Mouse (Mus musculus) forebrain, embryonic 11.5 days (tissue): ENCODE results near the gene Msi2. TPM values are rescaled to one million over a fixed set of nuclear protein-coding genes. Genes with fewer than 3 reads are reported as not detected.
A peak's percentile ranks its signal among the peaks of the same experiment; 100 is the strongest.

ENCODE experiments used
- ATAC-seq: fragments of 200-750 bp; cut with Nextera tagmentation; replicated peaks from 2 replicates; pipeline ENCODE4 v1.8.0; 2017; ENCODE audit warnings: moderate TSS enrichment; ENCODE audit not compliant: low FRiP score
- DNase-seq: peaks from one replicate; pipeline ENCODE4 v3.0.0-alpha.2; 2017; ENCODE audit warnings: low spot score
- H3K27ac ChIP-seq: fragments of 300-500 bp; sonication (generic); 2 replicates; pipeline ENCODE4 v1.5.1; 2014; ENCODE audit warnings: low read depth, low read length
- H3K27me3 ChIP-seq: fragments of 300-500 bp; sonication (generic); 2 replicates; pipeline ENCODE4 v1.6.1; 2014; ENCODE audit warnings: mild to moderate bottlenecking, low read length, mixed read lengths; ENCODE audit not compliant: control insufficient read depth, insufficient read depth
- H3K36me3 ChIP-seq: fragments of 300-500 bp; sonication (generic); 2 replicates; pipeline ENCODE4 v1.6.1; 2014; ENCODE audit warnings: mild to moderate bottlenecking, low read length, moderate library complexity, mixed read lengths; ENCODE audit not compliant: control insufficient read depth, insufficient read depth
- H3K4me1 ChIP-seq: fragments of 300-500 bp; sonication (generic); replicated peaks from 2 replicates; pipeline ENCODE4 v1.6.1; 2014; ENCODE audit warnings: low read length, mixed read lengths; ENCODE audit not compliant: control insufficient read depth, insufficient read depth
- H3K4me2 ChIP-seq: fragments of 300-500 bp; sonication (generic); 2 replicates; pipeline ENCODE4 v1.6.1; 2014; ENCODE audit warnings: low read depth, mild to moderate bottlenecking, low read length, moderate library complexity, mixed read lengths; ENCODE audit not compliant: severe bottlenecking
- H3K4me3 ChIP-seq: fragments of 300-500 bp; sonication (generic); 2 replicates; pipeline ENCODE4 v1.5.1; 2014; ENCODE audit warnings: low read depth, low read length
- H3K9ac ChIP-seq: fragments of 300-500 bp; sonication (generic); 2 replicates; pipeline ENCODE4 v1.6.1; 2014; ENCODE audit warnings: low read length
- H3K9me3 ChIP-seq: fragments of 300-500 bp; sonication (generic); 2 replicates; pipeline ENCODE4 v1.6.1; 2016; ENCODE audit warnings: low read length, mixed read lengths; ENCODE audit not compliant: control insufficient read depth
- WGBS: fragments of 180-500 bp; shearing (Covaris S2); extraction: QIAGEN DNeasy Blood & Tissue Kit; methylation state at CpG from one replicate; pipeline ENCODE4 v1.1.7; 2014; 5-methylcytosine and 5-hydroxymethylcytosine counted together
- polyA plus RNA-seq: library from polyadenylated mRNA; unstranded; fragments of >200 nt; fragmentation: Nextera tagmentation; extraction: Ambion mirVana; gene quantifications from 2 replicates; pipeline ENCODE4 v1.2.1, GENCODE M21; 2014

The Msi2 gene
- polyA plus RNA-seq, 1 experiment from 2014 or later: 26.2 TPM

DNA sequence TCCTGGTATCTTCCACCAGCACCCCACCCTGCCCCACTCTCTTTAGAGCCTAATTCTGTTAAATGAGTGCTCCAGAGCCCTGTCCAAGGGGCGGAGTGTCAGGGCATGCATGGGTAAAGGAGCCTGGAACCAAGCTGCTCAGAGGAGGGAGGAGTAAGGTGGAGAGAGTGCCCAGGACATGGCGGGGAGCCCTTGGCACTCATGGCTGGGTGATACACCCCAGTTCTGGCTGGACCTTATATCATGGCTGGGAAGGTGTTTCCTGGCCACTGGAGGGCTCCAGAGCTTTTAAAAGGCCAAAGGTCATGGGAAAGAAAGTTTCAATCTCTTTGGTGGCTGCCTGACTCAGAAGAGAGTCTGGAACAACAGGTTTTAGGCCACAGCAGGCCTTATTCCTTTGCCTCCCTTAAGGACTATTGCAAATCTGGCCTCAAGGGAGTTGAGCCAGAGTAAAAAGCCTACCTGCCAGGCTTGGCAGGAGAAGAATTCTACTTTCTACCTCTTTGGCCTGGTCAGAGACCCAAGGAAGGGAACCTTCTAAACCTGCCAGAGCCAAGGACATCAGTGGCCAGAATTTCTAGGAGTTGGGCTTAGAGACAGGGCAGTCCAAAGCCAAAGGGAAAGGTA, 352.3 kb downstream of the Msi2 start:
- H3K4me3 ChIP-seq: no peak overlapping the region
- no peaks in the 10 kb centered on the region for H3K27me3 ChIP-seq
- WGBS: 86% methylated on average over 2 of the region's 2 CpGs
- H3K36me3 ChIP-seq: no peaks in the 10 kb centered on the region; the same call in 1 of the 2 replicates
- no peak overlapping the region for H3K27ac ChIP-seq
- H3K4me2 ChIP-seq: no peak overlapping the region
- no peak for ATAC-seq
- no peaks in the 10 kb centered on the region for H3K9me3 ChIP-seq
- H3K4me1 ChIP-seq: no peaks in the 10 kb centered on the region
- H3K9ac ChIP-seq: no peak overlapping the region
- no peak for DNase-seq

DNA sequence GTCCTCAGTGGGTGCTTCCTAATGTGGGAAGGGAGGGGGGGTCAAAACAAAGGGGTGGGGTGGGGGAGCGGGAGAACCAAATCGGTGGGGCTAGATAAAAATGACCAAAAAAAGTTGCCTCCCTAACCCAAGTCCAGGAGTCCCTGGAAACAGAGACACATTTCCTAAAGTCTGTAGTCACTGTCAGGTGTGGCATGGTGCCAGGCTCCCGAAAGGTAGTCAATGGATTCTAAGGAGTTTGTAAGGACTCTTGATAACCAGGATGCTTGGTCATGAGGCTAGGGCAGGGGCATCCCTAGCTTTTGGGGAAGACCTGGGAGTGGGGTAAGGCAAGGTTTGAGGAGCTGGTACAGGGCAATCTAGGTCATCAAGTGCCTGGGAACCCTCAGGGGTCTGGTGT, 354.1 kb downstream of the Msi2 start:
- DNase-seq (no peak), ATAC-seq (no peak)
- H3K4me3 ChIP-seq: no peak overlapping the region
- H3K4me2 ChIP-seq: no peak overlapping the region
- H3K4me1 ChIP-seq: no peaks in the 10 kb centered on the region
- H3K9ac ChIP-seq: no peak overlapping the region
- H3K9me3 ChIP-seq: no peaks in the 10 kb centered on the region
- H3K27me3 ChIP-seq: no peaks in the 10 kb centered on the region
- WGBS: 96% methylated on average over 3 of the region's 3 CpGs
- H3K27ac ChIP-seq: no peak overlapping the region
- H3K36me3 ChIP-seq: no peaks in the 10 kb centered on the region; the same call in 1 of the 2 replicates

DNA sequence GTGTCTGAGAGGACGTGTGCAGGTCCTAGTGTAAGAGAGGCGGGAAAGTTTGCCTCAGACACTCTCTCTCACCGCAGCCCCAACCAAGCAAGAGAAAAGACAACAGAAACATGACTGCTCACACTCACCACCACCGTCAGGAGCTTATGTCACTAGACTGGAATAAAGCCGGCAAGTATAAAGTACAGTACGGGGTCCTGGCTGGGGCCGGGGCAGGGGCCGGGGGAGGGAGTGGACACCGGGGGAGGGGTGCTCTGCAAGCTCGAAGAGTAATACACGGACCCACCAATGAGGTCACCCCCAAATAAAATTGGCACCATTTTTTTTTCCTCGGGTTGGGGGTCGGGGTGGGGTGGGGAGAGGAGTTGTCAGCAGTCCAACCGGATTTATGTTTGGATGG, 354.8 kb downstream of the Msi2 start:
- WGBS: 90% methylated on average over 14 of the region's 14 CpGs
- Histone ChIP-seq H3K9me3 (no peaks in the 10 kb centered on the region), H3K27ac (no peak overlapping the region), H3K4me3 (no peak overlapping the region), H3K9ac (no peak overlapping the region), H3K36me3 (no peaks in the 10 kb centered on the region; the same call in 1 of the 2 replicates), H3K4me1 (no peaks in the 10 kb centered on the region), H3K27me3 (no peaks in the 10 kb centered on the region), H3K4me2 (no peak overlapping the region)
- DNase-seq (no peak), ATAC-seq (no peak)

DNA sequence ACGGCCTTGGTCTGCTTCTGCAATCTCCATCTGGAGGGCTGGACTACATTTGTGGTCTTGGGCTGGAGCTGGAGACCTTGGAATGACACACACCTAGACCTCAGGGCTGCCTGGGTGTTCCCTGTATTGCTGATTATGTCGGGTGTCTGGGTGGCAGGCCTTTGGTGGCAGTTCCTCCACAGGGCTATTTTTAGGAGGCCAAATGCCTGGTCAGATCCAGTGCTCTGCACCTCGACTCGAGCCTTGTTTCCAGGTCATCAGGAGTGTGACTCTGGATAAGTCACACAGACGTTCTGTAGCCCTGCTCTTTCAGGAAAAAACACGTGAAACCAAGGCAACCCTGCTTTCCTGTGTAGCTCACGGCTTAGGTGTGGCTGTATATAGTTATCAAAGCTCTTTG, 358.6 kb downstream of the Msi2 start:
- no peaks in the 10 kb centered on the region for H3K27me3 ChIP-seq
- H3K4me1 ChIP-seq: peaks cover 14% of the 10 kb centered on the region
- H3K9me3 ChIP-seq: no peaks in the 10 kb centered on the region
- H3K4me2 ChIP-seq: no peak overlapping the region
- H3K36me3 ChIP-seq: no peaks in the 10 kb centered on the region; the same call in 1 of the 2 replicates
- ATAC-seq: no peak
- no peak overlapping the region for H3K4me3 ChIP-seq
- H3K27ac ChIP-seq: no peak overlapping the region
- H3K9ac ChIP-seq: no peak overlapping the region
- DNase-seq: no peak
- 88% methylated on average over 7 of the region's 7 CpGs for WGBS

DNA sequence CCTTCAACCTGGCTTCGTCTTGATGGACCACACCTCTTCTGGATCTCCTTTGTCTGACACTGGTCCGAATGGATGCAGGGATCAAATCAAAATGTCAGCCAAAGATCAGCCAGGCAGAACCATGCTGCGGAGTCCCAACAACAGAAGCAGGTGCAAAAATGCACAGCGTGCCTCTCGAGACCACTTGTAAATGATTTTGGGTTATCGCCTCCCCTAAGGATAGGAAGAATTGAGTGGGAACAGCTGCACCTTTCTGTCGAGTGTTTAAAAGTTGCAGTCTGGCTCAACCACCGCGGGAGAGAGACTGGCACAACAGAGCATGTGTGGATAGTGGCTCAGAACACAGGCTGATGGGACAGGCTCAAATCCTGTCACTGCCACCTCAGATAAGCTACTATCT, 361.0 kb downstream of the Msi2 start:
- Histone ChIP-seq H3K36me3 (no peaks in the 10 kb centered on the region; the same call in 1 of the 2 replicates), H3K4me1 (peaks cover 14% of the 10 kb centered on the region), H3K27me3 (peaks cover 3% of the 10 kb centered on the region; the same call in 1 of the 2 replicates), H3K4me3 (no peak overlapping the region), H3K9me3 (no peaks in the 10 kb centered on the region), H3K27ac (peak overlapping the region; percentile 84), H3K9ac (peak overlapping the region; percentile 12; the same call in 1 of the 2 replicates), H3K4me2 (peak overlapping the region; percentile 24; the same call in 1 of the 2 replicates)
- DNase-seq: no peak
- 61% methylated on average over 9 of the region's 9 CpGs for WGBS
- ATAC-seq: peak; percentile 1

DNA sequence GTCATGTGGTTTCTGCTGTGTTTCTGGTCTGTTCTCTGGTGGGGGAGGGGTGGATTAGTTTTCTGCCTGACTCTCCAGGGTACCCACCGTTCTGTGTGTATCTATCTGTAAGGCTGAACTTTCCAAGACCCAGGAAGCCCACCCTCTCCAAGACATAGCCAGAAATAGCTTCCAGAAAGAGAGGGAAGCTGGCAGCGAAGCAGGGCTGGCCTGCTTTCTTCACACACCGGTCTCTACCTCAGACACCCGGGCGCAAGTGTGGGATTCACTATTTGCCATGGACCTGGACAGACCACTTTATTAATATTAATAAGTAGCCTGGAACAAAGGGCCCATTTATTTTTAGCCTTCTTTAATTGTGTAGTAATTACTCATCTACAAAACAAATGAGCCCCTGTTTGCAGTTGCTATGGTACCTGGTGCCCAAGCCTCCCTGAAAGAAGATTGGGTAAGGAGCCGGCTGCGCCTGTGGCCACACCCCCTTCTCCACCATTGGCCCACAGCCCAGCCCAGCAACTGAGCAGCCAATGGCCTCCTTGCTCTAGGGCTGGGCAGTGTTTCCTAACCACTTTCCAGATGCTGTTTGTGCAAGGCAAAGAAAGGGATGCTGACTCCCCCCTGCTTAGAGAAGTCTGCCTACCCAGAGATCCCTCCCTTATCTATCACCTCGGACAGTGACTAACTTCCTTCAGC, 361.6 kb downstream of the Msi2 start:
- 34% methylated on average over 8 of the region's 8 CpGs for WGBS
- DNase-seq (peak; percentile 91), ATAC-seq (peak; percentile 95)
- no peak overlapping the region for H3K4me3 ChIP-seq
- H3K4me1 ChIP-seq: peaks cover 14% of the 10 kb centered on the region
- no peaks in the 10 kb centered on the region for H3K9me3 ChIP-seq
- H3K36me3 ChIP-seq: no peaks in the 10 kb centered on the region; the same call in 1 of the 2 replicates
- H3K4me2 ChIP-seq: peak overlapping the region; percentile 24; the same call in 1 of the 2 replicates
- H3K27ac ChIP-seq: peak overlapping the region; percentile 84
- H3K9ac ChIP-seq: 0 out of 2 replicates have a peak overlapping the region, but pooled peaks have one; percentile 24
- peaks cover 3% of the 10 kb centered on the region; the same call in 1 of the 2 replicates for H3K27me3 ChIP-seq

DNA sequence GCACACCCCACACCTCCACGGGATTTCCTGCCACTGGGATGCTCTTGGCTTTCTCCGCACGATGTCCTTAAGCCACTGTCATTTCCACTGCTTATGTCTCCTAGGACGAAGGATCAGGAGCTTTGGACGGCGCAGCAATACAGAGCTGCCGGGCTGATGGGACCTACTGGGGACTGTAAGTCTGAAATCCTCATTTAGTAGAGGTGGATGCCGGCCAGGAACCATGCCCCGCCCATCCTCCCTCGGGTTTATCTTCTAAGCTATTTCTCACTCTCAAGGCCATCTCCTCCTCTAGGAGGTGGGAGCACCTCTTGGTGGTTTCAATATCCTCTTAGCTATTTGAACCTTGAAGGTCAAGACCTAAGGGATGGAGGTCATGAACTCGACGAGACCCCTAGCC, 362.3 kb downstream of the Msi2 start:
- no peak for ATAC-seq
- H3K9ac ChIP-seq: no peak overlapping the region

DNA sequence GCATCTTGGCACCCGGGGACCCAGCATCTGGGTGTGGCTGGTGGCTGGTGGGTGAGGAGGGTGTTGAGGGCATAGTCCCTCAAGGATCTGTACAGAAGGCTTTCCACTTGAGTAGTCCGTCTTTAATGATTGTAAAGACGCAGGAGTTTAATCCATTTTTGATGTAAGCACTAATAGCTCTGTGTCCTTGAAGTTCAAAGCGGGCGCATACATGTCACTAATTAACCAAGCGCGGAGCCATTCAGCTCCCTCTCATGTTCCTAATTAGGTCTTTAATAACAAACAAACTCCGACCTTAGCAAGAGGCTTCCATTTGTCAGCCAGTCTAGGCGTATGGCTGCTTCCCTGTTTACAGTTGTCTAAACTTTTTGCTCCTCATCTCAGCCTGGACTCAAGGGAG, 363.5 kb downstream of the Msi2 start:
- 59% methylated on average over 9 of the region's 9 CpGs for WGBS
- Histone ChIP-seq H3K9ac (no peak overlapping the region), H3K36me3 (no peaks in the 10 kb centered on the region; the same call in 1 of the 2 replicates), H3K4me2 (no peak overlapping the region), H3K4me1 (peaks cover 17% of the 10 kb centered on the region), H3K9me3 (no peaks in the 10 kb centered on the region), H3K27me3 (peaks cover 3% of the 10 kb centered on the region; the same call in 1 of the 2 replicates), H3K27ac (no peak overlapping the region), H3K4me3 (no peak overlapping the region)
- ATAC-seq: no peak
- DNase-seq: no peak

More for the DNA sequence above, 362.3 kb downstream of the Msi2 start:
- H3K4me2 ChIP-seq: no peak overlapping the region
- no peak overlapping the region for H3K4me3 ChIP-seq
- WGBS: 89% methylated on average over 12 of the region's 12 CpGs
- H3K27ac ChIP-seq: peak overlapping the region; percentile 84
- no peaks in the 10 kb centered on the region; the same call in 1 of the 2 replicates for H3K36me3 ChIP-seq
- no peak for DNase-seq
- peaks cover 3% of the 10 kb centered on the region; the same call in 1 of the 2 replicates for H3K27me3 ChIP-seq
- no peaks in the 10 kb centered on the region for H3K9me3 ChIP-seq
- H3K4me1 ChIP-seq: peaks cover 16% of the 10 kb centered on the region
